Mouse (Mus musculus) right cerebral cortex, adult 2 months (tissue): ENCODE measurements around the gene Olfr212.
"Not testable (repeated sequence)": the region's sequence is repeated elsewhere in the genome, so short reads cannot be mapped to it uniquely, and the experiment has no call there.

Source experiments
- DNase-seq, 2 experiments: peaks; one replicate each; pipeline ENCODE4 v3.0.0; 2021 to 2022; ENCODE audit warnings: low spot score in 2 of 2

Olfr212 gene

DNA sequence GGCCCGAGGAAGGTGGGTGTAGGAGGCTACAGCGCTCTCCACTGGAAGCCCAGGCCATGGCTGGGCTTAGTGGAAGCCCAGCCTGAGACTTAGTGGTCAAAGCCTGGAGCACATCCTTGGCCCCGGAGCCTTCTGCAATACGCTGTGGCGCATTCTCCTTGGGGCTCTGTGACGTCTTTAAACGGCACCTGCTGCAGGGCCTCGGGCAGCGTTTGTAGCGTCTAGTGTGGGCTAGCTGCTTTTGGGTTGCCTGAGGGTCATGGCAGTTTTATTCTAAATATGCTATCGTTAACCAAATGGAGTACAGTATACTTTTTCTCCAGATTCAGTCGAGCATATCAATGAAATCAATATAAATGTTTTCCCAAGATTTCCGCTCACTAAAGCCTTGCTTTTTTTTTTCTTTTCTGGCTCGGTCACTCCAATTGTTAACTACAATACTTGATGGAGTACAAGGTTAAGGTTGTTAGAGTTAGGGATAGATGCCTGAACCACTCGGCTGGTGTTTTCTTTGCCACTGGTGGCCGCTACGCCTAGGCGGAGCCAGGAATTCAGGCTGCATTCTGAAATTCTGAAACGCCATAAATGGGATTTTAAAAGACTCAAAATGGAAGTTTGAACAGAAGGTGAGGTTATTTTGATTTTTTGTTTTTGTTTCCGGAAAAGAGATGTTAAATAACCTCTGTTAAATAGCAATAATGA, at the start of gene Olfr212:
TSS of gene Olfr212 (plus strand) at position 215 of the 702 bp plus-strand sequence.
- DNase-seq: not testable (repeated sequence)

GRCm38 (mm10) chr6:116458728-116459127, 47.6 kb upstream of the Olfr212 start:
- no peak for DNase-seq

GRCm38 (mm10) chr6:116459232-116459631, 47.1 kb upstream of the Olfr212 start:
- no peak for DNase-seq

DNA sequence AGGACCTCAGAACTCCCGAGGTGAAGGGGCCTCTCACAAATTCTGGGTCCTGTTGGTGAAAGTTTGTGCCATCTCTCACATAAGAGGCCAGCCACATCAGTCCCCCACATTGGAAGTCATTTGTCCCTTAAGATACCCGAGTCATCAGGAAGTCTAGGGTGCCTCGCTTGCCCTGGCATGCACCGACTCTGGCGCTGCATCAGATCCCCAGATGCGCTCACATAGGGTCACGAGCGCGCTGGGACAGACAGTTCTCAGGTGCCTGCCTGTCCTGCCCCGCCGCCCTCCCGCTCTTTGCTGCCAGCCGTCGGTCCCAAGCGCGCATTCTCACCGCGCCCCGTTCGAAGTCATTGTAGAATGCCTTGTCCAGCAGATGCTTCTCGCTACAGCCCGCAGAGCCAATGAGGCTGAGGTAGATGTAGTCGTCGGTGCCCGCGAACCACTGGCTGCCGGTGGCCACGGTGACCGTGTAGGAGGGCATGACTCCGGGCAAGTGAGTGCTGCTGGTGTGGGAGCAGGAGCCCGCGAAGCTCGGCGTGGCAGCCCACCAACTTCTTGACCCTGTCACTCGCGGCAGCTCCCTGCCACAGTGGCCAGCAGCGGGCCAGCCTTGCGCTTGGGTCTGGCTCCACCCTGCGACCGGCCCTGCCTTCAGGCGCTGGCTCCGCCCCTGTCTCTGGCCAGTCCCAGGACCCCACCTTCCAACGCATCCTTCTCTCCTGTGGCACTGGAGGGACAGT, 45.6 kb upstream of the Olfr212 start, which contains the start of gene Alox5:
TSS of gene Alox5 (minus strand) at position 635 of the 740 bp plus-strand sequence.
- DNase-seq: no peak

DNA sequence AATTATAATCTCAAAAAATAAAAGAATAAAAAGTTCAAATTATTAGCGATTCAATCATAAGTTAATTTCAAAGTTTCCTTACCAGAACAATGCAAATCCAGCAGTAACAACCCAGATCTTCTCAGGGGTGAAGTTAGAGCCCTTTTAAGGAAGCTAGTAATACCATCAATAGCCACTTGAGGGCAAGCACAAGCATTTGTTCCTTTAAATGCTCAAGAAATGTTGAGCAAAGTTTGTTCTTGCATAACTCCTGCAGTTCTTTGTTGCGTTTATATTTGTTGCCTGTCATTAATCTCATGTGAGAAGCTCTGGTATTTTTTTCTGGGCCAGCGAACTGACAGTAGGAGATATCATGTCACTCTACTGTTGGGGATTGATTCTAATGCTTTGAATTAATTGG, 38.2 kb upstream of the Olfr212 start:
- no peak for DNase-seq

DNA sequence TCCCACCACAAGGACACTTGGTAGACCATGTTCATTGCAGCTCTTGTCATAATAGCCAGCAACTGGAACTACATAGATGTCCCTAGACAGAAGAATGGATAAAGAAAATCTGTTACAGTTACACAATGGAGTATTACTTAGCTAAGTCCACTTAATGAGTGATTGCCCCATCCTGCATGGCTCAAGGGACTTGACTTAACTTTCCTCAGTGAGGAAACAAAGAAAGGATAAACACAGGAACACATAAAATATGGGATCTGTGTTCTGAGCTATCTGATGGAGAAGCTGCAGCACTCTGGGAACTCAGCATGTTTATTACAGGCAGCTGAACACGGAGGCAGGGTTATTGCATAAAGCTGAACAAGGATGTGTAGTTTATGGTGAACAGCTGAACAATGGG, 21.2 kb upstream of the Olfr212 start:
- DNase-seq: no peak

GRCm38 (mm10) chr6:116486833-116487232, 19.5 kb upstream of the Olfr212 start:
- no peak for DNase-seq

DNA sequence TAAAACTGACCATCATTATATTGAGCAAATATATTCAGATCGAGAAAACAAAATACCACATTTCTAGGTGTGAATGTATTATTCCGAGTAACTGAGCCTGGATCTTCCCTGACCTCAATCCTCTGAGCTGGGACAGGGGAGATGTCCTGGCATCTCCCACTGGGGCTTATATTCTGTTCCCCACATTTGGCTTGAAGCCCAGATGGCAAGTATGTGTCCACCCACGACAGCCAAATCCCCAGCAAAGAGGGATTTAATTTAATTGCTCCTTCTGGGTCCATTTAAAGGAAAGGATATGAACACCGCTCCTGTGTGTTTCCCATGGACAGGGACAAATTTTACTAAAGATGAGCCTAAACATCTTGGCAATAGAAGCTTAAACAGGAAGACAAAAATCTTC, 17.5 kb upstream of the Olfr212 start, which contains the start of gene Olfr211:
TSS of gene Olfr211 (plus strand) at position 301 of the 400 bp plus-strand sequence.
- no peak for DNase-seq

DNA sequence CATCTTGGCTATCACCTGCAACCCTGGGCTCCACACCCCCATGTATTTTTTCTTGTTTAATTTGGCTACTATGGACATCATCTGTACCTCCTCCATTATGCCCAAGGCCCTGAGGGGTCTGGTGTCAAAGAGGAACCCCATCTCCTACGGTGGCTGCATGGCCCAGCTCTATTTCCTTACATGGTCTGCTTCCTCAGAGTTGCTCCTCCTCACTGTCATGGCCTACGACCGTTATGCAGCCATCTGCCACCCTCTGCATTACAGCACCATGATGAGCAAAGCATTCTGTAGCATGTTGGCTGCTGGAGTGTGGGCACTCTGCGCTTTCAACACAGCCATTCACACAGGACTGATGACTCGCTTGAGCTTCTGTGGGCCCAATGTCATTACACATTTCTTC, 12.6 kb upstream of the Olfr212 start:
- no peak for DNase-seq

DNA sequence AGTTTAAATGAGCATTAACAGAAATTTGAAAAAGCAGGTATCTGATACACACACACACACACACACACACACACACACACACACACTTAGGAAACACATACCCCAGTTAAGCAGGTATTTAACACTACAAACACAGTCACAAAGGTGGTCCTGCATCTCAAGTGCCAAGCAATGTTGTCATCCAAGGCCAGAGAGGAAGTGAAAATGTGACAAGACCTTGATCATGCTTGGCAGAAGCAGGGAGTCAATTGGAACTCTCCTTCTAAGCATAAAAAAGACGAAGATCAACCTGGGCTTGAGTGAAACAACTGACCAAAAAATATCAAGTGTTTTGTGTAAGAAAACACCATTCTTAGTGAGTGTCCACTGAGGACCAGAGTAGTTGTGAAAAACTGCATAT, 10.4 kb upstream of the Olfr212 start:
- DNase-seq: no peak

GRCm38 (mm10) chr6:116514832-116515231, 8.5 kb downstream of the Olfr212 start:
- DNase-seq: no peak

- DNase-seq: no peak
Measured at GRCm38 (mm10) chr6:116538156-116538555, 31.8 kb downstream of the Olfr212 start, which contains the start of gene Olfr213. Gene Olfr213, plus strand, starts transcription at chr6:116538456.

DNA sequence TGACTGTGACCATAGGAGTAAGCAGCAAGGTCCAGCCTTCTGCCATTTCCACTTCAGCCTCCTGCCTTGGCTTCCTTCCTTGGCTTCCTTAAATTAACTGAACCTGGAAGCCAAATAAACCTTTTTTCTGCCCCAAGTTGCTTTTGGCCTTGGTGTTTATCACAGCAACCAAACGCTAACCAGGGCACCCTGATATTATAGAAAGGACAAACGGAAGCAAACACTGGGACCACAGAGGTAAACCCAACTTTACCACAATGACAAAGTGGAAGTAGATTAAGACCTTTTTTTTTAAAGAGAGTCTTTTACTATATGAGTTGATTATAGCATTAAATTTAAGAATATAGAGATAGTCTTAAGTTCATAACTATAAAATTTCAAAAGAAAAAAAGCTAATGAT, 36.2 kb downstream of the Olfr212 start:
- no peak for DNase-seq

- not testable (repeated sequence) for DNase-seq
Measured at GRCm38 (mm10) chr6:116550841-116551240, 44.5 kb downstream of the Olfr212 start, which contains the start of gene Gm5580. Gene Gm5580, plus strand, starts transcription at chr6:116551141.

DNA sequence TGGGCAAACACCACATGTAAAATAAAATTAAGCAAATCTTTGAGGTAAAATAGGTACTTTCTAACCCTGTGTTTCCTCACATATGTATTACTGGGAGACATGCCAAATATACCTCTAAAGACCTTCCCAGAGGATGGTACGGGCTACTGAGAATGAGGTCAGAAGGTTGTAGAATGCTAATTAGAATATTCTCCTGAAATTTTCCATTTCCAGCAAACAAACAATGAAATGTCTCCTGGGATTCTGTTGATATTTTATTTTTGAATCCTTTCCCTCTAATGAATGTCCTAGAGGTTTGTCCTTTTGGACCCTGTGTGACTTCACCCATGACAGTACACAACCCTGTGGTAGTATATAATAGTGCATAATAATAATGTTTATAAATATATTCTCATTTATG, 47.6 kb downstream of the Olfr212 start, which contains the start of gene Olfr214:
TSS of gene Olfr214 (plus strand) at position 301 of the 400 bp plus-strand sequence.
- DNase-seq: no peak

DNA sequence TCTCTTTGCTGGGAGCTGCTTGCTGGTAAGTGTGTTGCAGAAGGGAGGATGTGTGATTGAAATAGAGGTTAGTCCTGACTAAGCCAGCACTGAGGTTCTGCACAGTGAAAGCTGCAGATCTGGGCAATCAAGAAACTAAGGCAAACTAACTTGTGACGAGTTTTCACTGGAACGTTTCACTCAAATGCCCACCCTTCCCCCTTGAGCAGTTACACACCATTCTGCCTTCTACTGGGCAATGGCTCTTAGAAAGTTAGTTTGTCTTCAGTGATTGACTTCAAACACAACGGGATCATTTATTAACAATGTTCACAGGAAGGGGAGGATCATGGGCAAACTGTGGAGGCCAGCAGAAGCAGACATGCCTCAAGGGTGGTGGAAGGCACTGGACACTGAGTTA, 48.6 kb downstream of the Olfr212 start:
- DNase-seq: no peak
